Mouse (Mus musculus) left cerebral cortex, adult 18-20 months (tissue): ENCODE measurements around the gene Uvssa. TPM values are rescaled to one million over a fixed set of nuclear protein-coding genes. Genes with fewer than 3 reads are reported as not detected.
"Not testable (repeated sequence)": the region's sequence is repeated elsewhere in the genome, so short reads cannot be mapped to it uniquely, and the experiment has no call there.

Experiments
- DNase-seq, 2 experiments: peaks; one replicate each; pipeline ENCODE4 v3.0.0; 2021 to 2022; ENCODE audit warnings: low spot score in 2 of 2, mixed read lengths in 1 of 2
- long read RNA-seq, 2 experiments: library from polyadenylated mRNA; stranded (forward); transcript quantifications; one replicate each; pipeline ENCODE4 v2.0.0; 2021
- total RNA-seq, 2 experiments: library from RNA; stranded (reverse); gene quantifications; 2 replicates each; pipeline ENCODE4 v1.2.3; 2021

Gene Uvssa
- 1 to 10 TPM; 5.6 to 5.9 TPM for total RNA-seq
- long read RNA-seq, experiment 1, partial matches to known transcripts, result 0 of 2 reads
- long read RNA-seq, experiment 1, other reads (novel, unspliced or antisense), result 2 of 2 reads
- long read RNA-seq, experiment 2, partial matches to known transcripts, result 0 of 1 reads
- long read RNA-seq, experiment 2, other reads (novel, unspliced or antisense), result 1 of 1 reads

DNA sequence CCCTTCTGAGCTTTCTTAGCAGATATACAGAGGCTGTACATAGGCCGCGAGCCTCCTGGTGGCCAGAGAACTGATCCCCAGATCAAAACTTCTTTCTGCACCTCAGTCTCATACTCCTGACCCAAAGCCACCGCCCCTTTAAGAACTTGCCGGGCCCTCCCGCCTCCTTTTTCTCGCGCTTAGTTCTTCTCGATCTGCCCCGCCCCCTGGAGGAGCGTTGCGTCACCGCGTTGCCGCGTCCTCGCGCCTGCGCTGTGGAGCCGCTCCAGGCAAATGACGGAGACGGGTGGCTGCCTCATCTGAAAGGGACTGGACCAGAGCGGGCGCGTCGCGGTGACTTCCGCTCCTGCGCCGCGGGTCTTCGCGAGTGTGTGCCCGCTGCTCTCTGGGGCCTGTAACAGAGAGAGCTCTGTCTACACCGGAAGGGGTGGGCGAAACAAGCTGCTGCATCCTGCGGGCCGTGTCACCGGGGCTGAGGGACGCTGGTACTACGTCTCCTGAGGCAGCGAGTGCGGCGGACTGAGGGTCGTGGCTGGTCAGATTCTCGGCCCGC, at the start of gene Uvssa:
Gene Uvssa, plus strand, starts transcription at position 248 of the 553 bp plus-strand sequence.
- DNase-seq, result peak; percentile 99

DNA sequence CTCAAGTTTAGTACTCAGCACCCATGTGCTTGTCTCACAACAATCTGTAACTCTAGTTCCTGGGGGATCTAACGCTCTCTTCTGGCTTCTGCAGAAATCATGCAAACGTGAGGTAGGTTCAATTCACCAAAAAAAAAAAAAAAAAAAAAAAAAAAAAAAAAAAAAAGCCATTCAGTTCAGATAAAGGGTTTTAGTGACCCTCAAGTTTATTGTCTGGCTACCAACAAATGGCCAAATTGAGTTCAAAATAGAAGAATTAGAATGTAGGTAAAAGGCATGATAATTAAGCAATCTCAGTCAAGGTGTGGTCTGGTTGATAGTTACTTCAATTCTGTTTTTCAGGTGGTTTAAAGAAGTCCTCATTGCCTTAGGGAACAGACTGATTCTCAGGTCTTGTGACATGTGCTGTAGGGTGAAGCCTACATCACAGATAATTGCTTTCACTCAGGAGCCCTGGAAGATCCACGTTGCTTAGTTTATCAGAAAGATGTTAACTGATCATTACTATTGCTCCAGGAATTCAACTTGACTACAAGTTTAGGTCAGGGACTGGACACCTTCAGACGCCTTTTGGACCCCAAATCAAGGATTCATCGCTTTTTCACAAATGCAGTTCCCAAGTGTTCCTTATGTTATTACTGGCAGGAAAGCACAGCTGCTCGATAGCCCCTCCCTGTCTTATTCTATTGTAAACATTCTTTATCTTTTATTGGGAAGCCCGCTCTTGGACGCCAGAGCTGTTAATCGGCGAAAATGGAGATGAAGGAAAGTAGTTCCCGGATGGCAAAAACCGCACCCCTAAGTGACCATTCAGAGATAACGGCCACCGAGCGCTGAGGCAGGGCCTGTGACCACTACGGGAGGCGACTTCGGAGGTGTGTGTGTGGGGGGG, 43.7 kb upstream of the Uvssa start:
- DNase-seq, result no peak

DNA sequence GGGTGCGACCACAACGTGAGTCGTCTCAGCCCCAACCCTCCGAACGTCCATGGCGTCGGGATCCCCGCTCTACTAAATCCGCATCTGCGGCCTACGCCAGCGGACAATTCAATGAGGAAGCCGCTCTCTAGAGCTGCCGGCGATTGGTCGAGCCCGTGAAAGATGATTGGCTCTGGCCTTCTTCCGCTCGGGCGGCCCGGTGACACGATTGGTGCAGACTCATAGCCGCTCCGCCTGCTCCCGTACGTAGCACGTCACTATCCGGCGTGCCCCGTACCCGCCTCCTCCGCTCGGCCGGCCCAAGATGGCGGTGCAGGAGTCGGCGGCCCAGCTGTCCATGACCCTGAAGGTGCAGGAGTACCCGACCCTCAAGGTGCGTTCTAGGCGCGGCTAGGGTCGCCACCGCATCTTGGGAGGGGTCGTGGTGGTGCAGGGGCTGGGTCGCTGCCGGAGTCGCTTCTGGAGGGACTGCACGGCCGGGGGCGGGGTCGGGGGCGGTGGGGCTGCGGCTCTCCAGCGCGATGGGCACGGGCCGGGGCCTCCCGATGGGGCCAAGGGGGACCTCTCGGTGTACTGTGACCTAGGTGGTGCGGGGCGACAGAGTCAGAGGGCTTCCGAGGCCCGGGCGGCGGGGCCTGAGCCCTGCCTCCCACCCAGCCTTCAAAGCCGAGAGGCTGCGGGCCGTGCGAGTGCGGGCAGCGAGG, 42.9 kb upstream of the Uvssa start, which contains the start of gene Maea:
Gene Maea, plus strand, starts transcription at position 237 of the 704 bp plus-strand sequence.
- DNase-seq, result peak; percentile 96 to 99

DNA sequence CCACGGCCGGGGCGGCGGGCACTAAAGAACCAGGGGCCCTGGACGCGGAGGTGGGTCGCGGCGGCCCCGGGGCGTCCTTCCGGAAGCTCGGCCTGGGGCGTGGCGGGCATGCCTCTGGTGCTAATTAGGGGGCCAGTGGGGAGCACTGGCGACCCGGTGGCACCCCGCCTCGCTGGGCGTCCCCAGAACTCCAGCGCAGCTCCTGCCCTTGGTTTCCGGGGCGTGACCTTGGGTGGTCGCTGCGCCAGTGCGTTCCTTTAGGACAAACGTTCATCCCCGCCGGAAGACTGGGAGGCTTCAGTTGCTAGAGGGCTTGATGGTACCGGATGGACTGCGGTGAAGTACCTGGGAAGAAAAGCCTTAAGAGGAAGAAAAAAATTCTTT, 42.4 kb upstream of the Uvssa start:
- peak in 1 of 2 experiments; percentile 12 for DNase-seq

DNA sequence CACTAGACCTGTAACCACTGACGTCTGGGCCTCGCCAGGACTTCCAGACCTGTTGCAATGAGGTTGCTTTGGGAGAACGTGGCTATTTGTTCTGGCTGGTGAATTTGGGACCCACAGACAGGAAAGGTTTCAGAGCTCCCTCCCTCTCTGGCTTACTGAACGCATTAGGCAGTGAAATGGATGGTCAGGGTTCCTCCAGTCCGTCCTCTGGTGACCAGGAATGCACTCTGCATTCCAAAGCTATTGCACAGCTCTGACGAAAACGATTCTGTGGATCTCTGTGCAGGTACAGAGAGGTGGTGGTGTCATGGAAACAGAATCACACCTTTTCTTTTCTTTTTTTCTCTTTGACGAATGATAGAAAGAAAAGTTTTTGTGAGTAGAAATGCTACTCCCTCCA, 41.1 kb upstream of the Uvssa start:
- no peak for DNase-seq

DNA sequence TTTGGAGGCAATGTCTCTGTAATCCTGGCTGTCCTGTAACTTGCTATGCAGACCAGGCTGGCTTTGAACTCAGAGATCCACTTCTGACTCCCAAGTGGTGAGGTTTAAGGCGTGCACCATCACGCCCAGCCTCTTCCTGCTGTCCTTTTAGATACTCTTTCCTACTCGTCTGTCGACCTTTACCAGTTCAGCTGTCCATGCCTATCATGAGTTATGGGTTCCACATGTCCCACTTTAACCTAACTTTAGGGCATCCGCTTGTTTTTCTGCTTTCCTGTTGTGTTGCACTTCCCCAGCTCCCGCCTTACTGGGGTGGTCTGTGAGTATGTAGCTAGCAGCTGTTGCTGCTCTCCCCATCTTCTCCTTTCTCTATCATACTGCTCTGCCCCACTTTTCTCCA, 37.2 kb upstream of the Uvssa start:
- no peak for DNase-seq

DNA sequence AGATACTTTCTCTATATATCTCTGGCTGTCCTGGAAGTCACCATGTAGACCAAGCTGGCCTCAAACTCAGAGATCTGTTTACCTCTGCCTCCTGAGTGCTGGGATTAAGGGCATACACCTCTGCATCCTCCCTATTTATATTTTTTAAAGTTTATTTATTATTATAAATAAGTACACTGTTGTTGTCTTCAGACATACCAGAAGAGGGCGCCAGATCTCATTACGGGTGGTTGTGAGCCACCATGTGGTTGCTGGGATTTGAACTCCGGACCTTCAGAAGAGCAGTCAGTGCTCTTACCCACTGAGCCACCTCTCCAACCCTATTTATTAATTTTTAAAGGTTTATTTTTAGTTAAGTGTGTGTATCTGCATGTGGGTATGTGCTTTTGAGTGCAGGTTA, 36.1 kb upstream of the Uvssa start:
- DNase-seq, result not testable (repeated sequence)

DNA sequence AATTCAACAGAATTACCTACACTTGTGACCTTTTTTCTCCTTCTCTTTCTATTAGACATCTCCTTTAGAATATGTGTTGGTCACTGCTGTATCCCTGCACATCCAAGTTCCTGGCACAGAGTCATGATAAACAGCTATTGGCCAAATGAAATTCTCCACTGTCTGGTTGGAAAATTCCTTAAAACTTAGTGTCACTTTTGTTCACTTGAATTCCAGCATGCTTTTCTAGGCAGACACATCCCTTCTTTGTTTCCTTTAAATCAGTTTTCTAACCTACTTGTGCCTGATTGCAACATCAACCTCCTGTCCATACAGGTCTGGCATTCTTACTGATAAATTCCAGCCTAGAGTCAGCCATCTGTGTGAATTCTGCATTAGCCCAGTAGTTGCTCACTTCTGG, 35.5 kb upstream of the Uvssa start:
- DNase-seq, result no peak

DNA sequence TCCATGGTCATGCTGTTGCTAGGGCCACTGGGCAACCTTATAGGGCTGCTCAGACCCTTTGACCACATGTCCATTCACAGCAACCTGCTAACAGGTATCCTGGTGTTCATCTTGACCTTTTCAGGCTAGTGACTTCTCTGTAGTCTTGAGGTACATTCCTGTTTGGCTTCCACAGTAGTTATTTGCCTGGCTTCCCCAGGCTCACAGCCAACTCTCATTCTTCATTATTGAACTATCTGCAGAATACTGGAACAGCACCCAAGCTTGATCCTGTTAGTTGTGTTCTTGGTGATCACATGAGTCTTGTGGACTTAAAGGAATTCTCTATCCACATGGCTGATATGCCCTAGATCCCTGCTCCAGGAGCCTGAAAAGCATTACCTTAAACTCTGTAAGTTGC, 34.8 kb upstream of the Uvssa start:
- DNase-seq, result no peak

DNA sequence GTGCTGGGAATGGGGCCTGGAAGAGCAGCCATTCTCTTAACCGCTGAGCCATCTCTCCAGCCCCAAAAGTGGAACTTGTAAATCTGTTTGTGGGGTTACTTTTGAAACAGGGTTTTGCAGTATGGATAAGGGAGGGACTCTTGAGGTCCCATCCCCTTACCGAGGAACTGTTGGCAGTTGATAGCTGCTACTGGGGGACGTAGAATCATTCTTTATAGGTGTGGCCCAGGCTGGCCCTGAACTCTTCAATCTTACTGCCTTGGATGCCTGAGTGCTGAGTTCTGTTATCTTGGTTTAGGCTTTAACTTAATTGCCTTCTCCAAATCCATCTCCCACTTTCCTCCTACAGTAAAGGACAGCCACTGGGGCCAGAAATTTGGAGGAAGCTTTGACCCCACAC, 34.3 kb upstream of the Uvssa start:
- no peak for DNase-seq

DNA sequence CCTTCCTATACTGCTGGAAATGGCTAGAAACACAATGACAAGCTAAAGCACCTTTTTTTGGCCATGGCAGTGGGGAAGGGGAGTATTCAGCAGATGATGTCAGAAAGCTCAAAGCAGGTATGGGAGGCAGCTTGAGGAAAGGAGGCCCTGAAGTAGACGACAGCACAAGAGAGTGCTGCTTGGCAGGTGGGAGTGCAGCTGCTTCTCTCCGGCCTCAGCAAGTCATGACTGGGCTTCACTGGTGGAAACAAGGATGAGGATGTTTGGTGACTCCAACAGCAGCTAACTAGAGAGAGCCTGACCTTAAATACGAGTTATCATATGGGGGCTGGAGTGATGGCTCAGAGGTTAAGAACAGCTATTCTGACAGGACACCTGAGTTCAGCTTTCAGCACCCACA, 30.7 kb upstream of the Uvssa start:
- DNase-seq, result no peak

DNA sequence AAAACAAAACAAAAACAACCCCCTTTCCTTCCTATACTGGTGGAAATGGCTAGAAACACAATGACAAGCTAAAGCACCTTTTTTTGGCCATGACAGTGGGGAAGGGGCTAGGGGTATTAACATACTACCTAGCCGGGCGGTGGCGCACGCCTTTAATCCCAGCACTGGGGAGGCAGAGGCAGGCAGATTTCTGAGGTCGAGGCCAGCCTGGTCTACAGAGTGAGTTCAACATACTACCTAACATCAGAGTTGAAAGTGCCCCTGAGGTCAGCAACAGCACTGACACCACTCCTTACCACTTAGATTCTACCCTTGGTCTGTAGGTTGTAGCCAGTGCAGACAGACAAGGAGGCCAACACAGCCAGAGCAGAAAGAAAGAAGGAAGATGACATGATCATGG, 29.1 kb upstream of the Uvssa start:
- no peak for DNase-seq

DNA sequence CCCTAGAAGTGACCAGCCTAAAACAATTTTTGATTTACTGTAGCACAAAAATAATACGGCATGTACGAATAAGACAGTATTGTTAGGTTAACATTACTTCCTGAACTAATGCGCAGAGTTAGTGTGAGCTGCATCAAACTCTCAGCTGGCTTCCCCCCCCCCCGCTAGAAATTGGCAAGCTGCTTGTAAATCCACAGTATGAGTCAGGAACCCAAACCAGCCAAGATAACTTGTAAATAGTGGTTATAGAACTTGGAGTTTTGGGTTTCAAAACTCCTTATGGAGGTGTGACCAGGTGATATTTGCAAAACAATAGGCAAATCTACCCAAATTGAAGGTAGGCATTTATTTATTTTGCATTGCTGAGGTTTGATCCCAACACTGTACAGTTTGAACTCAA, 28.6 kb upstream of the Uvssa start:
- DNase-seq, result no peak

DNA sequence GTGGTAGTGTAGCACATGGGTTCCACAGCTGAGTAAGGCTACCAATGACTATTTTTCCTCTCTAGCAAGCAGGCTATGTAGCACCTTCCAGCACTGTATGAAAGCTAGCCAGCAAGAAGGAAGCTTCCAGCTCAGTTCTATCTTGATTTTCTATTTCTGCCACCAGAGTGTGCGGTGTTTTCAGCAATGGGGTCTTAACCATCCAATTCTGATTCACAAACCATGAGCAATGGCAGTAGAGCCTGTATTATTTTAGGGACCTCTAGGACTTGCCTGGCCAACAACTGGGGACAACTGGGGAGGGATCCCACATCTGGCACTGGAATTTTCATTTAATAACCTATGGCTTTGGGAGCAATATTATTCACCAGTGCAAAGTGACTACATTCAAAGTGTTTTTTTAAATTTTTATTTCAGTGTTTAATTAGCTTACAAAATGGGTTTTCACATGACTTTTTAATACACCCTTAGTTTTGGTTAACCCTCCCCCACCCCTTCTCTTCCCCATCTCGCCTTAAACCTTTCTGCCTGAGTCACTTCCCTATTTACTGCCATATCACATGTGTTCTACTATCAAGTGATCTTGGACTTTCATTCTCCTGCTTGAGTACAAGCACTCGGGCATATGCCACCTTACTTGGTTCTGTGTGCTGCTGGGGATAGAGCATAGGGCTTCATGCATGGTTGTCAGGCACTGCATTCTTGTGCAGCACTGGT, 26.6 kb upstream of the Uvssa start:
- no peak for DNase-seq

DNA sequence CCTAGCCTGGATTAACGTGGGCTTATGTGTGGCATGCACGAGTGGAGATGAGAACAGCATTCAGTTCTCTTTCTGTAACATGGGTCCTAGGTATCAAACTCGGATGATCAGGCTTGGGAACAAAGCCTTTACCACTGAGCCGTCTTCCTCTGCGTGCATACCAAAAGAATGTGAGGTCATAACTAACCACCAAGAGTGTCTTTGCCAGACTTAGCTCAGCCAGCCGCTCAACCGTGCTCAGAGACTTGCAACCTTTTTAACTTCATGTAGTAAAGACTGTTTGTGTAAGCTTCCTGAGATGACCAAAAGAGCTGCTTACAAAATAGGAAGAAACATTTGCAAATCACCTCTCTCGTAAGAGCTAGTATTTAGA, 26.1 kb upstream of the Uvssa start:
- no peak for DNase-seq

DNA sequence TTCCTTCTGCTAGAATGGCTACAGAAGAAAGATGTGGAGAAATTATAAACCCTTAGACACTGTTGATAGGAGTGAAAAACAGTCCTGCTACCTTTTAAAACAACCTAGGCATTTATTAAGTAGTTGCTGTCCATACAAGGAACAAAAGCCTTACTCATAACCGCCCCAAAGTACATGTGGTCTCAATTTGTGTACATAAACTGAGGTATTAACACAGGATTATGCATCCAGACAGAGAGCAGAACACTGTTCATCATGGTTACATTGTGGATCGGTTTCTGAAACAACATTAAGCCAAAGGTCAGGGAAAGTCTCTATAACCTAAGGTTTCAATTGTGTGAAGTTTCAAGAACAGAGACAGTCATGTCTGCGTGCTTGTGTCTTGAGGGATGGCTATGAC, 25.3 kb upstream of the Uvssa start:
- DNase-seq, result no peak

DNA sequence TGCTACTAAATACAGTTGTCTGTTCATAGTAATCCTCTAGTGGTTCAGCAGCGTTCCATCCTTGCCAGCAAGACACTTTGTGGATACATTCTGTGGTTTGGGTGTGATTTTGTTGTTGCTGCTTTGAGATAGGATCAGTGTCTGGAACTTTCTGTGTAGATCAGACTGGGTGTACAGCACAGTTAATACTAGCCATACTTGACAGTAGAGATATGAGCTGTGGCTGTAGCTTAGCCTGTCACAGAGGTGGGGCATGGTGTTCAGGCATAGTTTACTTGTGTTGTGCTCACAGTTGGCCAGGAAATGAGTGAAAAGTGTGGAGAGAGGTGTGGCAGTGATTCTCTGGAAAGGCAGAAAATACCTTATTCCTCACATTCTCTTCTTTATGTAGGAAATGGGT, 20.9 kb upstream of the Uvssa start:
- DNase-seq, result no peak

DNA sequence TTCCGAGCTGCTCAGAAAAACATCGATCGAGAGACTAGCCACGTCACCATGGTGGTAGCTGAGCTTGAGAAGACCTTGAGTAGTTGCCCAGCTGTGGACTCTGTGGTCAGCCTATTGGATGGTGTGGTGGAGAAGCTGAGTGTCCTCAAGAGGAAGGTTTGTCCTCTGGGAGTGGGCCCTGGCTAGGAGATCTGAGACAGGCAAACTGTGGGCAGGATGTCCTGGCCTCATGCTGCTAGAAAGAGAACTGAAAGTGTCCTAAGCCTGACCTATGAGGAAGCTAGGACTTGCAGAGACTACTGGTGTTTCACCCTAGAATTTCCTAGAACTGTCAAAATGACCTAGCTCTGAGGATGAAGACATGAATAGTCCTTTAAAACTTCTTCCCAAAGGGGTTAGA, 19.9 kb upstream of the Uvssa start:
- DNase-seq, result no peak

DNA sequence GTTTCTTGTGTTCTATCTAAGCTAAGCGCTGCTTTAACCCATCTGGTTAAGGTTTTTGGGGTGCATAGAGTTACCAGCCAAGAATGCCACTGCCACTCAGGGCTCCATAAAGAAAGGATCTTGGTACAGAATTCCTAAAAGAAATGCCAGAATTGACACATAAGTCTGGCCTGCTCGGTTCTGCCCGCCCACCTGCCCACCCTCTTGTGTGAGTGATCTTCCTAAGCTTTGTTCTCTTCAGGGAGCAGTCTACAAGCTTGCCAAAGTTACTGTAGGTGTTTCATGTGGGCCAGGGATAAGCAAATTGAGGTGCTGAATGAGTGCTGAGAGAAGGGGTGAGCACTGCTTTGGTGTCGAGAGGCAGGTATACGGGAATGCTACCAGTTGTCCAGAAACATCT, 15.1 kb upstream of the Uvssa start:
- no peak for DNase-seq

DNA sequence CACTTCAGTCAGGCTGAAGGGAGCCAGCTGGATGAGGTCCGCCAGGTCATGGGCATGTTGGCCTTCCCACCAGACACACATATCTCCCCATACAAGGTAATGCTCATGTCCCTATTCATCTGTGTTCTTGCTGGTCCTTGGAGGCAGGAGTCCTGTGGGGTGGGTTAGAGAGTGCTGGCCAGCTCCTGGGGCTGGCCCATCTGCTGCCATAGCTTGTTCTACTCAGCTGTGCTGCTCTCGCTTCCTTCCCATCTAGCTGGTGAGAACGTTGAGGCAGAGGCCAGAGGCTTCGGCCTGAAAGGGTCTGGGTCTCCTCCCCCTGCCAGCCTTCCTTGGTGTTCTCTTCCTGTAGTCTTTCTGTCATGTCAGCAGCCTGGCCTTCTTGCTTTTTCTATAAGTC, 9.7 kb upstream of the Uvssa start:
- no peak for DNase-seq

DNA sequence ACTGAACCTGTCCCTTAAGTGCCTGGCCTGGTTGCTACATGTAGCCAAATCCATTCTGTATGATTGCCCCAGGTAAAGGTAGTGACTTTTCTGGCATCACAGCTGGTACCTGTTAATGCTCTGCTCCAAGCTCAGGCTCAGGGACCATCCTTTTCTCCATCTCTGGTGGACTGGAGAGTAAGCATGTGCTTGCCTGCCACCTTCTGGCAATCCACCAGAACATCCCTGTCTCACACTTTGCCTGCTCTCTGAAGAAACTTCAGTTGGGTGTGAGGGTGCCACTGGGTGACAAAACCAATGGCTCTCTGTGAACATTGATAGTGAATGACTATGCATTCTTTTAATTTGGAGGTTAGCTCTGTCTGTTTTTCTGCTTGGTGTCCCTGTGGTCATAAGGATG, 7.2 kb upstream of the Uvssa start:
- DNase-seq, result peak in 1 of 2 experiments; percentile 23
